ENCODE assay signal across 30 mouse cellular contexts in genomic region chr17:14250401-14250800, GRCm38 (mm10). TPM values are rescaled to one million over a fixed set of nuclear protein-coding genes. Genes with fewer than 3 reads are reported as not detected.
DNase-seq lines count a peak whose midpoint lies in the region; ATAC-seq lines count a peak whose summit lies in the region.
"Had no signal": no experiment of that assay in that cellular context is flagged by ENCODE, and none has a peak within 500 bp of the region (broad histone marks: within the 10 kb centered on the region; RNA-seq: fewer than 3 reads in every experiment).

No protein-coding gene starts in this region.

- H3K4me1 ChIP-seq in erythroblast, embryonic 14.5 days (ENCODE audit: control insufficient read depth): peaks cover 52% of the 10 kb centered on the region
- H3K4me1 ChIP-seq in liver, embryonic 12.5 days: 0 out of 2 replicates have a peak, but pooled peaks cover 24% of the 10 kb centered on the region
- H3K4me1 ChIP-seq: hindbrain, embryonic 15.5 days; midbrain, embryonic 13.5 days had no signal

- no peak for ATAC-seq in erythroblast, adult 5-6 weeks (replicated peaks; ENCODE audit: low FRiP score, poor library complexity, severe bottlenecking)
- ATAC-seq in liver, embryonic 12.5 days: no peak
- ATAC-seq: activated CD4-positive, CD25-positive, alpha-beta regulatory T cell, adult 4 months; forebrain, embryonic 14.5 days; inflammation-experienced regulatory T-cells, adult 6 months; midbrain, embryonic 13.5 days had no signal

- no peaks in the 10 kb centered on the region for H3K9me3 ChIP-seq in erythroblast, embryonic 14.5 days (ENCODE audit: control insufficient read depth, low read length)
- H3K9me3 ChIP-seq in liver, embryonic 12.5 days (replicated peaks): no peaks in the 10 kb centered on the region
- H3K9me3 ChIP-seq: embryonic facial prominence, embryonic 10.5 days; embryonic facial prominence, embryonic 15.5 days; hindbrain, embryonic 15.5 days; midbrain, embryonic 13.5 days had no signal

- H3K36me3 ChIP-seq in erythroblast, embryonic 14.5 days (ENCODE audit: control insufficient read depth): no peaks in the 10 kb centered on the region
- H3K36me3 ChIP-seq in liver, embryonic 12.5 days: no peaks in the 10 kb centered on the region
- H3K36me3 ChIP-seq: embryonic facial prominence, embryonic 10.5 days; embryonic facial prominence, embryonic 15.5 days; hindbrain, embryonic 15.5 days; midbrain, embryonic 13.5 days had no signal

- peaks cover 5% of the 10 kb centered on the region; the same call in 1 of the 2 replicates for H3K27me3 ChIP-seq in erythroblast, embryonic 14.5 days (ENCODE audit: control insufficient read depth)
- H3K27me3 ChIP-seq in liver, embryonic 12.5 days (replicated peaks): peaks cover 8% of the 10 kb centered on the region; the same call in 1 of the 2 replicates
- H3K27me3 ChIP-seq: hindbrain, embryonic 15.5 days; midbrain, embryonic 13.5 days had no signal

- intact Hi-C loops in heart, postnatal 10 days (cut with DNase I): no loop called here

- WGBS in liver, embryonic 12.5 days (ENCODE audit: insufficient replicate concordance): 72% methylated on average over 8 of the region's 8 CpGs

- peak; percentile 53 to 54 for DNase-seq in heart, adult 18-20 months
- DNase-seq in heart, postnatal 10 days: no peak
- DNase-seq in liver: no peak
- DNase-seq in right cerebral cortex, postnatal 10 days (ENCODE audit: low spot score in 2 of 2): no peak
- DNase-seq: adrenal gland, adult 8-10 months; cerebellum, adult 8-10 months; cerebellum, postnatal 25 days; kidney, adult 2 months; kidney, postnatal 36 days; layer of hippocampus, postnatal 36 days; lung, adult 2 months; lung, postnatal 10 days; right cerebral cortex, postnatal 14 days; spleen, adult 18-20 months; thymus, postnatal 14 days had no signal

- H3K27ac ChIP-seq in liver, embryonic 12.5 days: no peak overlapping the region
- H3K27ac ChIP-seq: embryonic facial prominence, embryonic 10.5 days; embryonic facial prominence, embryonic 15.5 days; heart, adult 2 months; hindbrain, embryonic 15.5 days; macrophage; midbrain, embryonic 13.5 days had no signal

- H3K4me2 ChIP-seq in liver, embryonic 12.5 days: peak overlapping the region; percentile 39; the same call in 1 of the 2 replicates
- H3K4me2 ChIP-seq: embryonic facial prominence, embryonic 15.5 days; hindbrain, embryonic 15.5 days; midbrain, embryonic 13.5 days had no signal

- H3K4me3 ChIP-seq in erythroblast, embryonic 14.5 days (replicated peaks): peak overlapping the region; percentile 62
- peak overlapping the region; percentile 22; the same call in 1 of the 2 replicates for H3K4me3 ChIP-seq in liver, embryonic 12.5 days
- H3K4me3 ChIP-seq: embryonic facial prominence, embryonic 10.5 days; embryonic facial prominence, embryonic 15.5 days; heart, adult 2 months; hindbrain, embryonic 15.5 days; midbrain, embryonic 13.5 days had no signal

- peak overlapping the region; percentile 31; the same call in 1 of the 2 replicates for H3K9ac ChIP-seq in liver, embryonic 12.5 days
- H3K9ac ChIP-seq: embryonic facial prominence, embryonic 15.5 days; hindbrain, embryonic 15.5 days; midbrain, embryonic 13.5 days had no signal

RNA-seq across cellular contexts. Expression of gene Smoc2, which starts 28.9 kb away (rescaled TPM):
- 0.10 and 0.24 TPM in 2 replicates for polyA plus RNA-seq in erythroblast, embryonic 14.5 days (2012)
- total RNA-seq in erythroblast, adult 5-6 weeks (2015; ENCODE audit: low replicate concordance): 2.1 TPM in 1 of 2 replicates, not detected in the other
- 0.98 TPM in 1 of 2 replicates, not detected in the other for total RNA-seq in erythroblast, adult 5-6 weeks (2017; ENCODE audit: low replicate concordance)
- total RNA-seq in heart, adult 18-20 months (2021): 10 to 100 TPM; 44.5 to 53.2 TPM
- total RNA-seq in heart, postnatal 10 days (2021): 10 to 100 TPM; 43.1 to 44.3 TPM
- 5.9 and 6.9 TPM in 2 replicates for polyA plus RNA-seq in liver, embryonic 12.5 days (2016; fragmentation: Nextera tagmentation; extraction: Ambion mirVana)
- total RNA-seq: hematopoietic stem cell, adult 5-6 weeks; megakaryocyte-erythroid progenitor cell, adult 5-6 weeks had no signal
- polyA plus RNA-seq: activated CD4-positive, CD25-positive, alpha-beta regulatory T cell, adult 4 months; macrophage had no signal

RNA-seq across cellular contexts. Expression of gene Dact2, which starts 46.3 kb away (rescaled TPM):
- polyA plus RNA-seq in erythroblast, embryonic 14.5 days (2012): not detected in 2 replicates
- not detected in 2 replicates for total RNA-seq in erythroblast, adult 5-6 weeks (2015; ENCODE audit: low replicate concordance)
- 1.1 TPM in 1 of 2 replicates, not detected in the other for total RNA-seq in erythroblast, adult 5-6 weeks (2017; ENCODE audit: low replicate concordance)
- total RNA-seq in heart, adult 18-20 months (2021): 1 to 10 TPM in 1 of 2 experiments, under 1 TPM in 1; 0.95 to 1.1 TPM
- 1 to 10 TPM; 2.3 to 2.7 TPM for total RNA-seq in heart, postnatal 10 days (2021)
- 0.85 and 1.4 TPM in 2 replicates for polyA plus RNA-seq in liver, embryonic 12.5 days (2016; fragmentation: Nextera tagmentation; extraction: Ambion mirVana)
- total RNA-seq: CH12.LX; hematopoietic stem cell, adult 5-6 weeks; megakaryocyte-erythroid progenitor cell, adult 5-6 weeks had no signal
- polyA plus RNA-seq: activated CD4-positive, CD25-positive, alpha-beta regulatory T cell, adult 4 months; macrophage had no signal

Comparison
In these comparisons a context has a peak if more than half of its experiments do, and no peak if none do; other contexts are left out.
1. DNase-seq: peak in heart, adult 18-20 months (2 of 2); none in heart, postnatal 10 days (0 of 2), liver (single experiment) and right cerebral cortex, postnatal 10 days (0 of 2).
2. RNA of gene Smoc2, which starts 28.9 kb away (total RNA-seq): 44.5 to 53.2 TPM in heart, adult 18-20 months and 43.1 to 44.3 TPM in heart, postnatal 10 days; 0.98 to 2.1 TPM in erythroblast, adult 5-6 weeks; every median in the first group is over 10 times any median in the second.